Mouse (Mus musculus) neural tube, embryonic 14.5 days (tissue): Measurements from ENCODE around the gene Mlph. TPM values are rescaled to one million over a fixed set of nuclear protein-coding genes. Genes with fewer than 3 reads are reported as not detected.

Experiments used
- ATAC-seq: fragments of 200-750 bp; cut with Nextera tagmentation; 2 replicates; pipeline ENCODE4 v1.8.0; 2017; ENCODE audit warnings: low read depth, mild to moderate bottlenecking, moderate TSS enrichment, moderate library complexity
- H3K27ac ChIP-seq: fragments of 300-500 bp; sonication (generic); 2 replicates; pipeline ENCODE4 v1.5.1; 2014; ENCODE audit warnings: low read depth, mild to moderate bottlenecking, control low read depth, low read length, moderate library complexity, mixed read lengths
- H3K27me3 ChIP-seq: fragments of 300-500 bp; sonication (generic); 2 replicates; pipeline ENCODE4 v1.6.1; 2014; ENCODE audit warnings: low read length; ENCODE audit not compliant: control insufficient read depth, insufficient read depth
- H3K36me3 ChIP-seq: fragments of 300-500 bp; sonication (generic); 2 replicates; pipeline ENCODE4 v1.6.1; 2014; ENCODE audit warnings: low read length, mixed read lengths; ENCODE audit not compliant: control insufficient read depth, insufficient read depth
- H3K4me1 ChIP-seq: fragments of 300-500 bp; sonication (generic); 2 replicates; pipeline ENCODE4 v1.6.1; 2014; ENCODE audit warnings: low read length; ENCODE audit not compliant: control insufficient read depth, insufficient read depth
- H3K4me2 ChIP-seq: fragments of 300-500 bp; sonication (generic); 2 replicates; pipeline ENCODE4 v1.6.1; 2014; ENCODE audit warnings: mild to moderate bottlenecking, low read depth, low read length, control low read depth
- H3K4me3 ChIP-seq: fragments of 300-500 bp; sonication (generic); 2 replicates; pipeline ENCODE4 v1.5.1; 2014; ENCODE audit warnings: low read depth, low read length, control low read depth, mixed read lengths
- H3K9ac ChIP-seq: fragments of 300-500 bp; sonication (generic); replicated peaks from 2 replicates; pipeline ENCODE4 v1.6.1; 2014; ENCODE audit warnings: low read depth, mild to moderate bottlenecking, control low read depth, low read length, mixed read lengths
- H3K9me3 ChIP-seq: fragments of 300-500 bp; sonication (generic); 2 replicates; pipeline ENCODE4 v1.6.1; 2016; ENCODE audit warnings: low read length; ENCODE audit not compliant: control insufficient read depth
- WGBS: fragments of 180-500 bp; shearing (Covaris S2); extraction: QIAGEN DNeasy Blood & Tissue Kit; methylation state at CpG from one replicate; pipeline ENCODE4 v1.1.7; 2014; 5-methylcytosine and 5-hydroxymethylcytosine counted together
- polyA plus RNA-seq: library from polyadenylated mRNA; unstranded; fragments of >200 nt; fragmentation: Nextera tagmentation; extraction: Ambion mirVana; gene quantifications from 2 replicates; pipeline ENCODE4 v1.2.1, GENCODE M21; 2014

Gene Mlph
- polyA plus RNA-seq, 1 experiment from 2014 or later = not detected

DNA sequence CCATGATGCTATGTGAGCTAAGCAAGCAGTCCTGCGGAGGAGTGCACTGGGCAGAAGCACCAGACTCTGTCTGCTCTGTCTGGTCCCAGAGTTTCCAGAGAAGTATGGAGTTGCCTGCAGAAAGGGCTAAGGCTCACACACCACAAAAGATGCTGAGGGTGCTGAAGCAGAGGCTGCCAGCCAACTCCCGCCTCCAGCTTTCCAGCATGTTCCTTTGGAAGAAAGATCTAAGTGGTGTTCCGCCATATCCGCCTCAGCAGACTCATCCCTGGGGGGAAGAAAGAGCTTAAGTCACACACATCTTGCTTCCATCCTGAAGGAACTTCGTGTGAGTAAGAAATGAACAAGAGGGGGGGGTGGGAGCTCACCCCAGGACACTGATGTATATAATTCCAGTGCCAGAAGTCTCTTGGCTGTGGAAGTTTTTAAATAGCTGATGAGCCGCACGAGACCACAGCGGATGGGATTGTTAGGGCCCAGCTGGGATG lies 10.9 kb upstream of the Mlph start:
- Histone ChIP-seq H3K9me3 (no peaks in the 10 kb centered on the region), H3K4me2 (no peak overlapping the region), H3K27ac (no peak overlapping the region), H3K9ac (no peak overlapping the region), H3K27me3 (no peaks in the 10 kb centered on the region), H3K36me3 (no peaks in the 10 kb centered on the region), H3K4me1 (no peaks in the 10 kb centered on the region), H3K4me3 (no peak overlapping the region)
- WGBS = 65% methylated on average over 8 of the region's 8 CpGs
- ATAC-seq = no peak

DNA sequence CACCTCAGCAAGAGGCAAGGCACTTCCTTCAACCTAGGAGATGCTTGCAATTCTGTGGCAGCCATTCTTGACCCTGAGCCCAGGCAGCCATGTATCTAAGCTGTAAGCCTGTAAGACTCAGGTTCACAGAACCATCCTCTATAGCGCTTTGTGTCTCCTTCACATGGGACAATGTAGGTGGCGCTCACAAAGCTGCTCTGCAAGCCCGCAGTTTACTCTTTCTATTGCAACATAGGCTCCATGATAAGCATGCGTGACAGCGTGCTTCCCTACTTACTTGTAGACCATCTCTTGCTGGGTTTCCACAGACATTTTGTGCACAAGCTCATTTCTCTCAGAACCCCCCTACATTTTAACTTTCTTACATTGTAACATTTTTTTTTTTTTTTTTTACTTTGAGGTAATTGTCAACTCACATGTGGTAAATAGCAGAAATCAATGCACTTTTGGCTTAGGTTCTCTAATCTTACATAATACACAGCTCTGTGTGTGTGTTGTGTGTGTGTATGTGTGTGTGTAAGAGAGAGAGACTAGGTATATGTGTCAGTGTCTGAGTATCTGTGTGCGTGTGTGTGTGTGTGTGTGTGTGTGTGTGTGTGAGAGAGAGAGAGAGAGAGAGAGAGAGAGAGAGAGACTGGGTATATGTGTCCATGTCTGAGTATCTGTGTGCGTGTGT lies 10.0 kb upstream of the Mlph start:
- Histone ChIP-seq H3K4me3 (no peak overlapping the region), H3K9me3 (no peaks in the 10 kb centered on the region), H3K4me2 (no peak overlapping the region), H3K27ac (no peak overlapping the region), H3K4me1 (no peaks in the 10 kb centered on the region), H3K27me3 (no peaks in the 10 kb centered on the region), H3K9ac (no peak overlapping the region), H3K36me3 (no peaks in the 10 kb centered on the region)
- 89% methylated on average over 7 of the region's 7 CpGs for WGBS
- ATAC-seq = no peak

DNA sequence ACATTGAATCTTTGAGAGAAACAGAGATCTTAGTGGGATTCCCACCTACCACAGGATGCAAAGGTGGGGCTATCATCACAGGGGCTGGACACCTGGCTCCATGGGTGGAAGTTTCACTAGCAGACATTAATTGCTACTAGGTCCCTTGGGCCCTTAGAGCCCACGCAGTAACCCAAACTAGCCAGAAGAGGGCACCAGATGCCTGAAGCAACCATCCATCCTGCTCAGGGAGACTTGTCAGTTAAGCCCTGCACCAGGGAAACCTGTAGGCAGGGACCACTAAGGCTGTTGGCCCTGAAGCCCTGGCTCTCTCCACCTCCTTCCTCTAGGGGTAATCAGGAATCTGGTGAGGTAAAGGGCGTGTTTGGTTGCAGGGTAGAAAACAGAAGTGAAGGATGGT lies 8.5 kb upstream of the Mlph start:
- 18% methylated on average over 2 of the region's 2 CpGs for WGBS
- H3K9ac ChIP-seq = no peak overlapping the region

DNA sequence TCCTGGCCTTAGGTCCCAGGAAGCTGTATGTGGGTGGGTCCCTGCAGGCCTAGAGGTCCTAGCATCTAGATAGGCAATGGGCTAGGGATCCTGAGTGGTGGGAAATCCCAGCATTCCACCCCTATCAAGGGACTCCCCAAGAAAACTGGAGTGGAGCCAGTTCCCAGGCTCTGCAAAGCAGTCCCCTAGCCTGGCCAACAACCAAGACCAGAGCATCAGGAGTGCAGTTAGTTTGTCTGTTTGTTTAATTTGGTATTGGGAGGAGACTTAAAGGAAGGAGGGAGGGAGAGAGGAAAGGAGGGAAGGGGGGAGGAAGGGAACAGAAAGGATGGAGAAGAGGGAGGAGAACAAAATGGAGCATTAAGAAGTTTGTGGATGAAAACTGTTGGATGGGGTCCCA lies 5.7 kb upstream of the Mlph start:
- Histone ChIP-seq H3K27me3 (no peaks in the 10 kb centered on the region), H3K27ac (no peak overlapping the region), H3K36me3 (no peaks in the 10 kb centered on the region), H3K4me2 (no peak overlapping the region), H3K9ac (no peak overlapping the region), H3K4me3 (no peak overlapping the region), H3K9me3 (no peaks in the 10 kb centered on the region), H3K4me1 (no peaks in the 10 kb centered on the region)
- ATAC-seq = 0 out of 2 replicates have a peak, but pooled peaks have one; percentile 46

More for the DNA sequence above, 8.5 kb upstream of the Mlph start:
- Histone ChIP-seq H3K27me3 (no peaks in the 10 kb centered on the region), H3K27ac (no peak overlapping the region), H3K4me1 (no peaks in the 10 kb centered on the region), H3K4me2 (no peak overlapping the region), H3K9me3 (no peaks in the 10 kb centered on the region), H3K36me3 (no peaks in the 10 kb centered on the region), H3K4me3 (no peak overlapping the region)
- no peak for ATAC-seq

DNA sequence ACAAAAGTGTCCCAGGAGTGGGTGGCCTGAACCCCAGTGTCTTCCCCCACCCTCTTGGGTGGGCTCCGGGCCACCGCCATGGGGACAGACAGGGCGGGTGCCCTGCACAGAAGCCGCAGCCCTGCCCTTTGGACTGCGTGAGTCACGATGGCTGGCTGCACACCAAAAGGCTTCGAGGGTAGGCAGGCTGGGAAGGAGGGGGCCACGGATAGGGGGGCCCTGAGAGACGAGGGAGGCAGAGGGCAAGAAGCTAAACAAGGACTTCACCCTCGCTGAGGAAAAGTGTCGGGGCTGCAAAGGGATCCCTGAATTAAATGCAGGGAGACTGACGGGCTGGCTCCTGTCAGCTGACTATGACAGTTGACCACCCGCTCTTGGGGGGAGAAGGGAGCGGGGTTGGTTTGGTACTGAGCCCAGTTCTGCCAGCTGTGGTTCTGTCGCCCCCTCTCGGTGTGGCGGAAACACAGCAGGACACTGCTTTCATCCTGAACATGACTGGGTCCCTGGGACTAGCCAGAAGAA lies 5.2 kb upstream of the Mlph start:
- no peaks in the 10 kb centered on the region for H3K4me1 ChIP-seq
- no peaks in the 10 kb centered on the region for H3K27me3 ChIP-seq
- H3K9ac ChIP-seq = no peak overlapping the region
- ATAC-seq = no peak
- H3K27ac ChIP-seq = no peak overlapping the region
- H3K4me2 ChIP-seq = no peak overlapping the region
- H3K4me3 ChIP-seq = no peak overlapping the region
- H3K9me3 ChIP-seq = no peaks in the 10 kb centered on the region
- H3K36me3 ChIP-seq = no peaks in the 10 kb centered on the region
- 42% methylated on average over 17 of the region's 17 CpGs for WGBS

DNA sequence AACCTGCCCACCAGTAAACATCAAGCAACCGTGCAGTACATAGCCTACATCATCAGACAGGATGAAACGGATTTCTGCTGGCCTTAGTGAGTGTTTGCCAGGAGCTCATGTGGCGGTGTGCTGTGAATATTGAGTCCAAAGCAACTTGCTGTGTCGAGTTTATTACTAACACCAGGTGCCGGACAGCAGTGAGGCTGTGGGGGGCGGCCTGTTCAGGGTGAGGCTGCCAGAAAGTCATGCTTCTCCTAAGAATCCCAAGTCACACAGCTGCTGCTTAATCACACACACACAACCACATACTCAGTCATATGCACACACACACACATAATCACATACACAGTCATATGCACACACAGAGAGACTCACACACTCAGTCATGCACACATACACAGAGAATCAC lies 1.7 kb upstream of the Mlph start:
- no peak for ATAC-seq
- H3K36me3 ChIP-seq = no peaks in the 10 kb centered on the region
- H3K9ac ChIP-seq = no peak overlapping the region
- no peak overlapping the region for H3K4me2 ChIP-seq
- no peaks in the 10 kb centered on the region for H3K27me3 ChIP-seq
- H3K4me1 ChIP-seq = peaks cover 4% of the 10 kb centered on the region; the same call in 1 of the 2 replicates
- H3K9me3 ChIP-seq = no peaks in the 10 kb centered on the region
- H3K27ac ChIP-seq = no peak overlapping the region
- H3K4me3 ChIP-seq = no peak overlapping the region
- whole genome bisulfite sequencing = 71% methylated on average over 6 of the region's 6 CpGs

DNA sequence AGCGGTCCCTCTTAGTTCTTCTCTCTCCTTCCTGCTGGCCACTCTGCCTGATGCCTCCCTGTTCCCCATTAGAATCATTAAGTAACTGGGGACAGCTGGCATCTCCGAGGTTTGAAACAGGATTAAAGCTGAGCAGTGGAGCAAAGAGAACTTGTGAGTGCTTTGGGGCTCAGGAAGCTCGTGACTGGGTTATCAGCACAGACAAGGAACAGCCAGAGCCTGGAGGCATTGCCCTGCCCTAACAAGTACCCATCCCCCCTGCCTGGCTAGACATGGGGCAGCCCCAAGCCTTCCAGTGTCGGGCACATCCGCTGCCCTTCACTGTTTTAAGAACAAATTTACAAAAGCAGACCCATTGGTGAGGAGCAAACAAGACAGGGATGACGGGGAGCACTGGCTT lies 2.6 kb downstream of the Mlph start:
- Histone ChIP-seq H3K36me3 (no peaks in the 10 kb centered on the region), H3K4me3 (no peak overlapping the region), H3K9ac (no peak overlapping the region), H3K27me3 (no peaks in the 10 kb centered on the region), H3K4me2 (no peak overlapping the region), H3K9me3 (0 out of 2 replicates have a peak, but pooled peaks cover 3% of the 10 kb centered on the region), H3K4me1 (peaks cover 4% of the 10 kb centered on the region; the same call in 1 of the 2 replicates), H3K27ac (no peak overlapping the region)
- WGBS = 67% methylated on average over 6 of the region's 6 CpGs
- no peak for ATAC-seq

DNA sequence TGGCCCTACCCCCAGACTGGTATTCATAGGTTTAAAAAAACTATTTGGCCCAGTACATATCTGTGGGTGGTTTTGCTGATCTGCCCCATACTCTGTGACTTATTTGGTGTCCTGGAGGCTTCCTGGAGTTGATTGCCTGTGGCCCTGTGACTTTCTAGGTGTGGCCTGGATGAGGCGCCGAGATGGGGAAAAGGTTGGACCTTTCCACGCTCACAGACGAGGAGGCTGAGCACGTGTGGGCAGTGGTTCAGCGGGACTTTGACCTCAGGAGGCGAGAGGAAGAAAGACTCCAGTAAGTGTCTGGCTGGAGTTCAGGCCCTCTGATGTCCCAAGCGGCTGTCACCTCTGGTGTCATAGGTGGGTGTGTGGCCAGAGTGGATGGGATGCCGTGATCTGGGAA lies 6.8 kb downstream of the Mlph start:
- H3K9me3 ChIP-seq = 0 out of 2 replicates have a peak, but pooled peaks cover 3% of the 10 kb centered on the region
- 90% methylated on average over 9 of the region's 9 CpGs for WGBS
- ATAC-seq = no peak
- H3K36me3 ChIP-seq = no peaks in the 10 kb centered on the region
- H3K27me3 ChIP-seq = no peaks in the 10 kb centered on the region
- H3K9ac ChIP-seq = no peak overlapping the region
- H3K27ac ChIP-seq = no peak overlapping the region
- H3K4me2 ChIP-seq = no peak overlapping the region
- no peaks in the 10 kb centered on the region for H3K4me1 ChIP-seq
- no peak overlapping the region for H3K4me3 ChIP-seq

DNA sequence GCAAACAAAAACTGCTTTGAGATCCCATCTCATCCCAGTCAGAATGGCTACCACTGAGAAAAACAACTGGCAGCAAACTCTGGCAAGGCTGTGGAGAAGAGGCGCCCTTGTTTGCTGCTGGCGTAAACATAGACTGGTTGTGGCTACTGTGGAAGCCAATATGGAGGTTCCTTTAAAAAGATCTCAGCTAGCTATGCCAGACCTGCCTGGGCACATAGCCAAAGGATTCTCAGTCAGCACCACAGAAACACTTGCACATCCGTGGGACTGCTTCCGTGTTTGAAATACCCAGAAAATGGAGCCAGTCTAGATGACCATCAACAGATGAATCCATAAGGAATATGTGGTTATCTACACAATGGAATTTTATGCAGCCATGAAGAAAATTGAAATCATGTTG lies 11.1 kb downstream of the Mlph start:
- no peak for ATAC-seq
- H3K4me1 ChIP-seq = peaks cover 4% of the 10 kb centered on the region; the same call in 1 of the 2 replicates
- H3K9ac ChIP-seq = no peak overlapping the region
- WGBS = 75% methylated on average over 4 of the region's 4 CpGs
- H3K36me3 ChIP-seq = no peaks in the 10 kb centered on the region
- H3K27ac ChIP-seq = no peak overlapping the region
- no peak overlapping the region for H3K4me2 ChIP-seq
- H3K4me3 ChIP-seq = no peak overlapping the region
- H3K9me3 ChIP-seq = no peaks in the 10 kb centered on the region
- 0 out of 2 replicates have a peak, but pooled peaks cover 3% of the 10 kb centered on the region for H3K27me3 ChIP-seq
